Mouse (Mus musculus): Measurements from ENCODE around the gene Atp7b. TPM values are rescaled to one million over a fixed set of nuclear protein-coding genes. Genes with fewer than 3 reads are reported as not detected.

Gene Atp7b
- total RNA-seq (2014; fragmentation: Nextera tagmentation) (0.32 and 0.53 TPM in 2 replicates), total RNA-seq (2017) (0.22 and 0.31 TPM in 2 replicates)

DNA sequence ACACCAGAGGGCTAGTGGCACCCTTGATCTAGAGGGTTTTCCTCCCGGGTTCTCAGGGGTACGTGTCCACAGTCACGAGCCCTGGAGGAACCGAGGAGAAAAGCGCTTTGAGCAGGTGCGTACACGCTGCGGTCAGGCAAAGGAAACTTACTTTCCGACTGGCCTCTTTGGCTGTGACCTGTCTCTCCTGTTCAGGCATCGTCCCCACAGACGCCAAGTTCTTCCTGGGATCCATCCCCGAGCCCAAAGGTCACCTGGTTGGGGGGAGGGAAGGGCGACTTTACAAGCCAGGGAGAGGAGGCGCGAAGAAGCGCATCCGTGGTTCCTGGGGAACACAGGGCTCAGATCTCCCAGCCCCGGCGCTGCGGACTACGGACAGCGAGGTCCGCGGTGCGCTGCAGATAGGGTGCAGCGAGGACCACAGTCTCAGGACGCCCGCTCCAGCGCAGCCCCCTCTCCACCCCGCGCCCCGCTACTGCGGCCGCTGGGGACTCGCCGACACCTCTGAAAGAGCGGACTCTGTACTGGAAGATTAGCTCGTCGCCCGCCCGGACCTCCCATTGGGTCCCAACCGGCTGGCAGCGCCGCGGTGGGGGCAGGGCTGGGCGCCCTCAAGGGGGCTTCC lies at the start of gene Atp7b:
TSS of gene Atp7b (minus strand) at position 485 of the 625 bp plus-strand sequence.
- ATAC-seq (replicated peaks; ENCODE audit: poor library complexity, severe bottlenecking) = peak; percentile 43

DNA sequence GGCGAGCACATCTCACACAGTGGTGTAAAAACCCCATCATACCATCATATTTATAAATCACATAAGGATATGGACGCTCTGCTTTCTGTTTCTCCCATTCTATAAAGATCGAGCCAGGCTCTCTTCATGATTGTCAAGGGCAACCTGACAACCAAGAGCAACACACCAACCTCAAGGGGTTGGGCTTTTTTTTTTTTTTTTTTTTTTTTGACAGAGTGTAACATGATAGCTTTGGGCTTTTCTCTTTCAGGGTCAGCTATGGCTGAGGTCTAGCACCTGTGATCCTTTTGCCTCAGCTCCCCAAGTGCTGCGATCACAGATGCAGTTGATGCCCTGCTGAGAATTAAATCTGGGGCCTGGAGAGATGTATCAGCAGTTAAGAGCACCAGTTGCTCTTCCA lies 46.9 kb upstream of the Atp7b start:
- ATAC-seq (replicated peaks; ENCODE audit: poor library complexity, severe bottlenecking) = no peak

DNA sequence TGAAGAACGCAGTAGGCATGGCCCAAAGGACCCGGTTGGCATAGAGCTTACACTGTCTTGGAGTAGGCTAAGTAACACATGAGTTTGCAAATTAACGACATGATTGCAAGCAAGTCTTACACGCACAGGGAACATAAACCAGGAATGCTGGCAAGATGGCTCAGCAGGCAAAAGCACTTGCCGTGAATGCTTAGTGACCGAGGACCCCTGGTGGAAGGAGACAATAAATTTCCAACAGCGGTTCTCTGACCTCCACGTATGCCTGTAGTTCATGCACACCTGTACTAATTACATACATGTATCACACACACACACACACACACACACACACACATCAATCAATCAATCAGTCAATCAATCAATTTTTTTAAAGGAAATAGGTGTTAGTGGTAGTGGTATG lies 31.5 kb upstream of the Atp7b start:
- ATAC-seq (replicated peaks; ENCODE audit: poor library complexity, severe bottlenecking) = no peak

DNA sequence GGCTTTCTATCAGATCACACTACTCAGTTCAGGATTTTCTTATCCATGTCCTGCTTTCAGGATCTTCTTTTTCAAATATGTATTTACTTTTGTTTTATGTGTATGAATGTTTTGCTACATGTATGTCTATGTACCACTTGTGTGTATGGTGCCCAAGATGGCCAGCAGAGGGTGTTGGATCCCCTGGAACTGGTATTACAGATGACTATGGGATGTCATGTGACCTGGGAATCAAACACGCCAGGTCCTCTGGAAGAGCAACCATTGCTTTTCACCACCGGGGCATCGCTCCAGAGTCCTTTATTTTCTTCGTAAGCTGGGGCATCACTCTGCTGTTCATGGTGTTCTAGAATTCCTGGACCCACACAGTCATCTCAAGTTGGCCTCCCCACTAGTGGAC lies 29.1 kb upstream of the Atp7b start:
- no peak for ATAC-seq (replicated peaks; ENCODE audit: poor library complexity, severe bottlenecking)

DNA sequence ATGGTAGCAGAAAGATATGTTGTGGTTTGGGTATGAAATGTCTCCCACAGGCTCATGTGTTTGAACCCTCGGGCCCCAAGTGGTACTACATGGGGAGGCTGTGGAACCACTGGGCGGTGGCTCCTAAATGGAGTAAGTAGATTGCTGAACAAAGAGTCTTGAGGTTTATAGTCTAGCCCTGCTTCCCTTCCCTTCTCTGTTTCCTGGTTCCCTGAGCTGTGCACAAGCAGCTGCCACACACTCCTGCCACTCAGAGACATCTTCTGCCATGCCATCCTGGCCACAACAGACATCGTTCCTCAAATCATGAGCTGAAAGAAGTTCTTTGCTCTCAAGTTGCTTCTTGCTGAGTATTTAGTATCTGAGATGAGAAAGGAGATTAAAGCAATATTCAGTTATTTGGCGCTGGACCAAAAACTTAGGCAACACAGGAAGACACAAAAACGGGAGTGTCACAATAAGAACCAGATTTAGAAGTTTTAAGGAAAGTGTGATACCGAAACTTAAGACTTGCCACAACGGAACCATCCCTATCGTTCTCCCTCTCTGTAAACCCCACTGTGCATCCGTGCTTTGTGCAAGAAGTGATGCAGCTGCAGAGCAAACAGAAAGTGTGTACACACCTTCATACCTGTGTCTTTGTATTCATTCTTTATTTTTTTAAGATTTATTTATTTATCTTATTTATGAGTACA lies 19.4 kb upstream of the Atp7b start:
- ATAC-seq (replicated peaks; ENCODE audit: poor library complexity, severe bottlenecking) = peak; percentile 90

DNA sequence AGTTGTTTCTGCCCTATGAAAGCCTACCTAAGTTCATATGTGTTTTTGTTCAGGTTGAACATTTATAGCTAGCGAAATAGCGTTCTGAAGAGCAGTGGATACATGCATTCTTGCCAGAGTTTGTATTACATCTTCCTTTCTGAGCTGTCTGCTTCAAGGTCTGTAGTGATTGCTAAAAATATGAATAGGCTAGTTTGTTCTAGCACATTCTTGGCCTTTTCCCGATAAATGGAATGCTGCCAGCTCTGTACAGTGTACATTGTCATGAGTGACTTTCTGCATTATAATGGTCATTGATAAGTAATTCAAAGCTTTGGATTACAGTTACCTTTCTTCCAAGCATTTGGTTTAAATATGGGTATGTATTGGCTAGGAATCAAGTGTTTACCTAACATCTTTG lies 1.0 kb upstream of the Atp7b start:
- no peak for ATAC-seq (replicated peaks; ENCODE audit: poor library complexity, severe bottlenecking)

DNA sequence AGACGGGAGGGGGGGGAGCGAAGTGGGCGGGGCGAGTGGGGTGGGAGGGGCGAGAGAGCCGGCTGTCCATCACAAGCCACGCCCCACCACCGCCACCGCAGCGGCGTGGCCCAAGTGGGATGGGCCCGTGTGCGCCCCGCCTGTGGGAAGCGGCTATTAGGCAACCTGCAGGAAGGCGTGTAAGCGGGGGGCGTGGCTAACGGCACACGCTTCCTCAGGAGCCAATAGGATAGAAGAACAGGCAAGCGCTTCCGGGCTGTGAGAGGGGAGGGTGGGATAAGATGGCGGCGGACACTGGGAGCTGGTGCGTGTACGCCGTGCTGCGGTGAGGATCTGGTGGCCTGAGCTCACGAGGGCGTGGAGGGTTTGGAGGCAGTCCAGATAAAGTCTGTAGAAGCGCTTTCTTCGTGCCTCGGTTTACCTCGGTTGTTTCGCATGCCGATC lies 363 bp upstream of the Atp7b start, which contains the start of gene Alg11:
TSS of gene Alg11 (plus strand) at position 276 of the 444 bp plus-strand sequence.
- peak; percentile 98 for ATAC-seq (replicated peaks; ENCODE audit: poor library complexity, severe bottlenecking)

DNA sequence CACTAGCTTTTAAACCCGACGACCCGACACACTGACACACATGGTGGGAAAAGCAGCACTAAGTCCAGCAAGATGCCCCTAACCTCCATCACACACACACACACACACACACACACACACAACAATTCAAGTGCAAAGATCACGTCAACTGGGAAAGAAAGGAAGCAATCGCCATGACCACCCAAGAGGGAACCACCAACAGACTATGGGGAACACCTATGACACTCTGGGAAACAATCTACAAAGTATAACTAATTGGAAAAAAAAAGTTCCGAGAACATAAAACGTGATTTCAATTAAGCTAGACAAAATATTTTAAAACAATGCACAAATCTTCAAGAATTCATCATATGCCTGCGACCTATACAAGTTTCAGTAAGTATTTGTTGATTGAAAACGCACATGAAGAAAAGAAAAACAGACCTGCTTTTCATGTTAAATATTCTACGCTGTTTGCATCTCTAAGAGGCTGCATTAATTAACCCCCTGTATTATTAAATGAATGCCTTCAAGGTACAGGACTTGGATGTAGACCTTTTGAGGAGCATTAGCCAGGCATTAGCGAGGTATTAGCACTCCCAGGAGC lies 859 bp downstream of the Atp7b start:
- ATAC-seq (replicated peaks; ENCODE audit: poor library complexity, severe bottlenecking) = no peak

DNA sequence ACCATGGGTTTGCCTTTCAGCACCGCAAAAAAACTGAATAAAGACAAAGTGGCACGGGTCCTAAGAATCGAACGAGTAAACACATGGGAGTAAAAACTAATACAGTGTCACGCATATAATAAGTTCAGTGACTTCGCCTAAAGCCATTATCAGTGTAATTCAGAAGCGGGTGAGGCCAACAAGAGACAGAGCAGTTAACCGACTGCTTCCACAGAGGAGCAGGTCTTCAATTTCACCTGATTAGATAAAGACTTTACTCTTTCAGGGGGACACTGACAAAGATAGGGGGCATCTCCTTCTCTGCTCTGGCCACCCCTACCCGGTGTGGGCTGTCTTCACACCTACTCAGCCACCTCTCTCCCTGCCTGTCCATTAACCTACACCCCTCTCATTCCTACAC lies 1.7 kb downstream of the Atp7b start:
- no peak for ATAC-seq (replicated peaks; ENCODE audit: poor library complexity, severe bottlenecking)

DNA sequence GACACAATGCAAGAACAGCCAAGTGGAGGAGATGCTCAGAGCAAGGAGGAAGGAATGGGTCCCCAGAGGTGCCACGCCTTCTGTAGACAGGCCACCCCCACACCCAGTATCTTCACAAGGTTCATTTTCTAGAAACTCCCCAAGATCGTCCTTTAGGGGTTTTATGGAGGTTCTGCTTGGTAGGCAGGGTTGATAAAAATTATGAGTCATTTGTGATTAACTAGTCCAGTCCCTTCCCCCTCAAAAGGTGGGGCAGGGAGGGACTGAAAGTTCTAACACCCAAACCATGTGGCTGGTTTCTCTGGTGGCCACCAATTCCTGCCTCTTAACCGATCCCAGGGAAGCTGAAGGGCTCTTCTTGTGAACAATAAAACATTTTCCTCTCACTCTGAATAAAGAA lies 3.3 kb downstream of the Atp7b start:
- no peak for ATAC-seq (replicated peaks; ENCODE audit: poor library complexity, severe bottlenecking)

DNA sequence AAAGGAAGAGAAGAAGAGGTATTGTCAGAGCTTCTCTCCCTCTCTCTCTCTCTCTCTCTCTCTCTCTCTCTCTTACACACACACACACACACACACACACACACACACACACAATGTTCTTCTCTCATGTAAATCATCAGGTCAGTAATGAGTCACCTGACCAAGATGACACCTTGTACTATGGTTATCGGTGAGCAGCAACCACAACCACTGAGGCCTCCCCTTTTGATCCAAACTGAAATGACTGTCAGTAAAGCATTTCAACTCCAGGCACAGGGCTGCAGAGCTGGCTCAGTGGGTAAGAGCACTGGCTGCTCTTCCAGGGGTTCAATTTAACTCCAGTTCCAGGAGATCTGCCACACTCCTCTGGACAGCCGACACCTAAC lies 4.6 kb downstream of the Atp7b start:
- no peak for ATAC-seq (replicated peaks; ENCODE audit: poor library complexity, severe bottlenecking)

DNA sequence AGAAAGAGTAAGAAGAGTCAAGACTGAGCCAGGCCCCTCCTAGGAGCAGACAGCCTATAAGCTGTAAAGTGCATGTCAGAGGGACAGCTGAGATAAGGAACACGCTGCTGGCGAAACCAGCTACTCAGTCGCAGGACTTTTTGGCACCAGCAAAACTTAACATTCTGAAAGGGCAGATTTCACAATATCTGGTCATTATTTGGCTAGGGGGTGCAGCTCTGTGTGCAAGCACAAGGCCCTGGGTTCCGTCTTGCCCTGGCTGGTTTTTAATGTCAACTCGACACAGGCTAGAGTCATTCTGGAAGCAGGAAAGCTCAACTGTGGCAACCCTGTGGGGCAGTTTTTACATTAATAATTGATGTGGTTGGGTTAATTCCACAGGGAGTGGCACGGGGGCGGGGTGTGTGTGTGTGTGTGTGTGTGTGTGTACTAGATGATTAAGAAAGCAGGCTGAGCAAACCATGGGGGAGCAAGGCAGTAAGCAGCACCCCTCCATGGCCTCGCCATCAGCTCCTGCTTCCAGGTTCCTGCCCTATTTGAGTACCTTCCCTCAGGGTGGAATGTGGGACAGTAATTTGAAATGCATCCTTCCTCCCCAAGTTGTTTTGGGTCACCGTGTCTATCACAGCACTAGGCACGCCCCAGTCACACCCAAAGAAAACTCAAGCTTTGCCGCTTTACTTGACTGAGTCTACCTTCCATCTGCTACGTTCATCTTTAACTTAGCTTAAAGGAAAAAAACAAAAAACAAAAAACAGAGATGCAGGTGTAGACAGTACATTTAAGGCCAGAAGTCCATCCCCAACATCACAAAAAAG lies 5.2 kb downstream of the Atp7b start:
- no peak for ATAC-seq (replicated peaks; ENCODE audit: poor library complexity, severe bottlenecking)

DNA sequence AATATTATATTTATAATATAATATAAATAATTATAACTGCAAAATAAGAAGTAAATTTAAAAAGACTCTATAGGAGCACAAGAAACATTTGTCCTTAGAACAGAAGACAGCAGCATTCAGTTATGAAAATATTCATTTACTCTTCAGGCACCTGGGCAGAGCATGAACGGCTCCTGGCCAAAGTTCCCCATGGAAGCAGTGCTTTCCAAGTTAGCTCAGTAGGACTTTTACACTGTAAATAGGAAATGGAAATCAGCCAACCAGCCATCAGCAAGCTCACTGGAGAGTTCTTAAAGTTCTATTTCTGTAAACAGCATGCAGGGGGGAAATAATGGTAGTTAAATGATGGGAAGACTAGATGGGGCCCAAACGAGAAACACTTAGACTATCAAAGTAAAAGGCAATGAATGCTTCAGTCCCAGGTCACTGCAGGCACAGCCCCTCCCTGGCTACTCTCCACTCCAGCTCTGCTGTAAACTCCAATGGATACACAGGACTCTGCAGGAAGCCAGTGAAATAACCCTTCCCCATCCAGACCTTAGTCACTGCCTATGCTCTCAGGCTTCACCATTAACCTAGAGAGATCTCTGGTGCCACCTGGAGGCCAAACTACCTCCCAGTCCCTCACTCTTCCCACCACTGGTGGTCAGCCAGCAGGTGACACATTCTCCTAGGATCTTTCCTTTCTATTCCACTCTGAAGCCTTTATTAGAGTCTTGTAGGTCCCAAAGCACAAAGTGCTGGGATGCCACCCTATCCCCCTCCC lies 12.2 kb downstream of the Atp7b start:
- peak; percentile 97 for ATAC-seq (replicated peaks; ENCODE audit: poor library complexity, severe bottlenecking)

DNA sequence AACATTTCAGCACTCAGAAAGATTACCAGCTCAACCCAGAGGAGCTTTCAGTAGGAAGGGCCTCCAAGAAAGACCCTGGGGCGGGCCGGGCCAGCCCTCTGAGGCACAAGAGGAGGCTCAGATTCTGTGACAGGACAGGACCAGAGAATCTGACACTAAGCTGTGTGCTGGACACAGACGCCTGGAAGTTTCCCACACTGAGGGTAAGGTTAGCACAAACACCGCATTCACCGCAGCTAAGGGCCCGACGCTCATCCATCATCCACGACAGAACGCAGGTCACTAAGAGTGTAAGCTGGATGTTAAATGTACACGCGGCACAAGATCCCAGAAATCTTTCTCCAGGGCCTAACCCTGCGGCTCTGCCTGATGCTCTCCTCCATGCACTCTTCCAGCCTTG lies 16.4 kb downstream of the Atp7b start:
- ATAC-seq (replicated peaks; ENCODE audit: poor library complexity, severe bottlenecking) = no peak

DNA sequence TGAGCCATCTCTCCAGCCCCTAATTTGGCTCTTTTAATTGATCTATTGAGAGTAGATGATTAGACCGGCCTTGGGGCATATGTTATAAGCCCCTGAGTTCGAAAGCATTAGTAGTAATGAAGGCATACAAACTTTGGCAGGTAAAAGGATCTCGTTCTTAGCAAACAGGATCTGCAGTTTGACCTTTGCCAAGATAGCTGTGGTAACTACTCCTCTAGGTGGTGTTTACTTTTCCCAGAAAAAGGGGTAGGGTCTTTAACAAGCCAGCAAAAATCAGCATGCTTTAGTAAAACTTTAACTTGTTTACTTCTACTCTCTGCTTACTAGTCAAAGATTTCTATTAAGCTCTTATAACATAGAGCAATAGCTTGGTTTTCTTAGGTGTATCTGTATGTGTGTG lies 17.6 kb downstream of the Atp7b start:
- ATAC-seq (replicated peaks; ENCODE audit: poor library complexity, severe bottlenecking) = no peak

DNA sequence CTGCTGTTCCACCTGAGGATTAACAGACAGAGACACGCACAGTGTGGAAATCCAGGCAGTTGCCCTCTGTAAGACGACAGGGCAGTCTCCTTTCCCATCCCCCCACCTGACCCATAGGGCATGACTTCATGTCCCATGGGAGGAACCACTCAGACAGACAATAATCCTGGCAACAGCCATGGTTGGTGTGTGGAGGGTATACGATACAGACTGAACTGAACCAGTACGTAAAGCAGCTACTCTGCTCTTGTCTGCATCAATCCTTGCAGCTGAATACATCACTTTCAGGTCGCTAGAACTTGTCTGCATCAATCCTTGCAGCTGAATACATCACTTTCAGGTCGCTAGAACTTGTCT lies 20.0 kb downstream of the Atp7b start:
- no peak for ATAC-seq (replicated peaks; ENCODE audit: poor library complexity, severe bottlenecking)

DNA sequence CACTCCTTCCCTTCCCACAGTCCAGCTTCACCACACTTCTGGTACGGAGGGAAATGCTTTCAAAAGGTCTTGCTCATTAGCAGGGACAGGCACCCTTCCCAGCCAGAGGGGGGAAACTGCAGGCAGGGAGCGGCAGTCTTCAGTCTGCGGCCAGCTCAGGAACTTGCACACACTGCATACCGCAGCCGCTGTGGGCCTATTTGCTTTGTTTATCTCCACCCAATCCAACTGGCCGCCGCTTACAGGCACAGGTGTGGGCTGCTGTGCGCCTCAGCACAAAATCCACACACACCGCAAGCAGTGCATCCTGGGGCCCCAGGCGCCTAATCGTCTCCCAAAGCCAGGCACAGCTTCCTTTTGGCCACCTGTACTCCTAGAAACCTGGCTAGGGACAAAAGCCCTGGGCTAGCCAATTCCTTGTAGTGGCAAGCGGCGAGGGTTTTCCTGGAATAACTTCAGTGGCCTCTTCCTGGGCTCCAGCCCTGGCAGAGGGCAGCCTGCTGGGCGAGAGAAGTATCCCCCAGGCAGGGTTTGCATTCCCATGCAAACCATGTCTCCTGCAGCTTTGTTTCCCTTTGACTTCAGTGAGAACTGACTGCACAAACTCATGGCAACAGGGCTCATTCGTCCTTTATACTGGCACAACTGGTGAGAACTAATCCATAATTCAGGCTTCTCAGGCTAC lies 20.5 kb downstream of the Atp7b start:
- no peak for ATAC-seq (replicated peaks; ENCODE audit: poor library complexity, severe bottlenecking)

DNA sequence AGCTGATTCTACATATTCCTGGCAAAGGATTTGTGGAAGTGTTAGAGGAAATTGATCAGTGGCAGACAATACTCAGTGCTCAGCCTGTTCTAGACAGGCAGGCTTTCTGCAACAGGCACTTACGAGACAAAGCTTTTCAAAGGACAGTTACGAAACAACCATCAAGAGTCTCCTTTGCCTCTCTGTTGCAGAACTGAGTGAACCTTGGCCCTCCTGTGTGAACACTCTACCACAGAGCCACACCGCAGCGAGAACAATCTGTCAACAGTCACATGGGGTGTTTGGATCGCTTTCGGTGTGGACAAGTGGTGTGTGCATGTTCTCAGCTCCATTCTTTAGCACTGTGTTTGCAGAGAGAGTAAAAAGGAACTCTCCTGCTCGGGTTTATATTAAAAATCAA lies 23.1 kb downstream of the Atp7b start:
- ATAC-seq (replicated peaks; ENCODE audit: poor library complexity, severe bottlenecking) = no peak

DNA sequence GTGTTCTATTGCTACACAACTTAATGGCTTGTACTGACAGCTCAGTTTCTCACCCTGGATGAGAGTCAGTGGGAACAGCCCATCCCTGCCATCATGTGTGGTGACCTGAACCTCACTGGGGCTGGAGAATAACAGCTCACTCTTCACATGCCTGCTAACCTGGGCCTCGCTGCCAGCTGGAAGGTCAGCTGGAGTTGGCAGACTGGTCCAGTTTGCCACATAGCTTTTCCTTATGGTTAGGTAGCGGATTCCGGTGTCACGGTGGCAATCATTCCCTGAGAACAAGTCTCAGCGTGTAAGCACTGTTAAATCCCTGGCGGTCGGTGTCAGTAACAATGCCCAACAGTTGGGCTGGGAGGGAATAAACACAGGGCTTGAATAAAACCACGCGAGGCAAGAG lies 24.0 kb downstream of the Atp7b start:
- ATAC-seq (replicated peaks; ENCODE audit: poor library complexity, severe bottlenecking) = no peak

DNA sequence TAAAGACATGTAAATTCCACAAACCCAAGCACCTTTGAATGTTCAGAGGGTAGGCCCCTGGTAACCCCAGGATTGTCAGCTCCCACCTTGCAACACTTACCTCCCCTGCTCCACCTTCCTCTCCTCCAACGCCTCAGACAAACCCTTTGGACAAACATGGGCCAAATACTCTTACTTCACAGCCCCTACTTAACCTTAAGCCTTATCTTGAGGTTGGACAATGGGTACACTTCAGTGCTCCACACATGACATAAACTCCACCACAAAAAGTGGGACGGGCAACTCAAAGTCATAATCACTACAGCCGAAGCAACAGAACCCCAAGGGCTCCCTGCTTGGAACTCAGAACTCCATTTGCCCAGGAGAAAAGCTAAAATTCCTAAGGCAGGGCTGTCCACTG lies 29.1 kb downstream of the Atp7b start:
- ATAC-seq (replicated peaks; ENCODE audit: poor library complexity, severe bottlenecking) = no peak
